Mouse (Mus musculus): Measurements from ENCODE around the gene Ppp2r5d. TPM values are rescaled to one million over a fixed set of nuclear protein-coding genes. Genes with fewer than 3 reads are reported as not detected.

Ppp2r5d gene
- polyA plus RNA-seq (2014; fragmentation: Illumina TruSeq; extraction: RNeasy Lipid Tissue Mini Kit (QIAGEN cat#74804); ENCODE audit: low replicate concordance): 9.8 TPM

DNA sequence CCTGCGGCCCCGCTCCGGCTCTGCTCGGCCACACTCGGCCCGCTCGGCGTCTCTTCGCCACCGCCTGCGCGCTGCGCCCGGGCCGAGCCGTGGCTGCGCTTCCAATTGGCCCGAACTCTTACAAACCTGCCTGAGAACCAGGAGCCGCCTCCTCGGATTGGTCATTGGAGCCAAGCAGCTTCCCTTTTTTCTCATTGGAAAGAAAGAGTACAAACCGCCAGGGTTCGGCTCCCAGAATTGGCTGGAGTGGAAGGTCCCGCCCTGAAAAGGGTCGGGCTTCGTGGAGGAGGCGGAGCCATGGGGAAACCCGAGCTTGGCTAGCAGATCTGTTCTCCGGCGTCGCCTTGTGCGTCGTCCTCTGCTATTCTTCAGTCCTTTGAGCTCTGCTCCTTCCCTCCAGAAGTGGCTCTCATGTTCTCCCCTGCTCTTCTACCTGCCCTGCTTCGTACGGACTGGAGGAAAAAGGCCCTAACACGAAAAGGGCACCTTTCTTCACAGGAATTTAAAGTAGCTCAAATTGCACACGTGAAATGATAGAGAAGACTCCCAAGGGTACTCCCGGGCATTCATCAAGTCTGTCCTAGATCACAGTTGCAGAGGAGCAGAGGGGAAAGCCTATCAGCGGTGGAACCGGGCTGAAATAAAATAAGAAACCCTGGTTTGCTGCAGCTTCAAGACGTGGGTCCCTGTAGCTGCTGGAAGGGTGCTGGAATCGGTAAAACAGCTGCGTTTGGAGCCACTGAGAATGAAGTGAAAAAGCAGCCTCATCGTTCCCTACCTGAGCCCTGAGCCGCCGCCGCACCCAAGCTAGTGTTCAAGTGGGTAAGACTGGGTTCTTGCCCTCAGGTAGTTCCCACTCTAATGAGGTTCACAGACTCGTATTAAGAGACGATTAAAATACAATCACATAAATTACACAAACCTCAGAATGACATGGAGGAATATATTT is at the start of gene Ppp2r5d:
TSS of gene Ppp2r5d (minus strand) at position 225 of the 949 bp plus-strand sequence.

DNA sequence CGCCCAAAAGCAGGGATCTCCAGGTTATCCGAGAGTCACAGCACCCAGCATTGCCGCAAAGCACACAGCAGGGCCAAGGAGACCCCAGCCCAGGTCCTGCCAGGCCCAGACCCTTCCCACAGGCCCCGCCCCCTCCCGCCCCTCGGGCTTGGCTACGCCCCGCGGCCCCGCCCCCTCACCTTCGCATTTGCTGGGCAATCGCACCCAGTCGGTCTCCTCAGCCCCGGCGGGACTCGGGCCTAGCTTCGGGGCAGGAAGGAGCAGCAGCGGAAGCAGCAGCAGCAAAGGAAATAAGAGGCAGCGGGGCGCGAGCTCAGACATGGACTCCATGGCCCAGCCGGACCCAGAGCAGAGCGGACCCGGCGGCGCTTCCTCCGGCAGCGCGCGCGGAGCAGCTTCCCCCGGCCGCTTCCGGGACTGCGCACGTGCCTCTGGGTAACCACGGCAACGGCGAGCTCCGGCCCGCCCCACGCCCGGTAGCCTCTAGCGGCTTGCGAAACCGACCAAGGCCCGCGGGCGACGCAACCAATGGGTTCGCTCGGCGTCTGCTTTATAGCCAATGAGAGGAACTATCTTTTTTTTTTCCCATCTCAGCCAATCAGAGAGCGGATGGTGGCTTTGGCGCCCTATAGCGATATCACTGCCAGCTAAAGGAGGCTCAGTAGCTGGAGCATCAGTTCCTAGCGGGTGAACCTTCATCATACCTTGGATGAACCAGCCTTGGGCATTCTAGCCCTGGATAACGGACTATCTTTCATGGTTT is 47.1 kb upstream of the Ppp2r5d start, which contains the start of gene Cnpy3:
TSS of gene Cnpy3 (minus strand) at position 421 of the 763 bp plus-strand sequence.

DNA sequence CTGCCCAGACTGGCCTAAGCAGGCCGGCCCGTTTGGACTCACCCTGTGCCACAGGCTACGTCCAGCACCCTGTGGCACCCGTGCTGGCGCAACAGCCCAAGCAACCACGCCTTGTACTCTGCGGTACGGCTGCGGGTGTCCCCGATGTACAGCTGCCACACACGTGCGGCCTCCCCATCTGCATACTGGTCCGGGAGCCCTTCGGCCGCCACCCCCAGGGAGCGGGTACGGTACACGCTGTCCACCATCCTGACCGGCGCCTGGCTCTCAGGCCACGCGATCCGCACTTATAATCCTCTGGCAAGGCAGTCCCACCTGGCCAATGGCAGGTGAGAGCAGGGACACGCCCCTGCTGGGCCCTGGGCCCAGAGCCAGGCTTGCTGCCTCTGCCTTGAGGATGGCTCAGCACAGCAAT is 24.0 kb upstream of the Ppp2r5d start, which contains the start of gene Gnmt:
TSS of gene Gnmt (minus strand) at position 265 of the 415 bp plus-strand sequence.

DNA sequence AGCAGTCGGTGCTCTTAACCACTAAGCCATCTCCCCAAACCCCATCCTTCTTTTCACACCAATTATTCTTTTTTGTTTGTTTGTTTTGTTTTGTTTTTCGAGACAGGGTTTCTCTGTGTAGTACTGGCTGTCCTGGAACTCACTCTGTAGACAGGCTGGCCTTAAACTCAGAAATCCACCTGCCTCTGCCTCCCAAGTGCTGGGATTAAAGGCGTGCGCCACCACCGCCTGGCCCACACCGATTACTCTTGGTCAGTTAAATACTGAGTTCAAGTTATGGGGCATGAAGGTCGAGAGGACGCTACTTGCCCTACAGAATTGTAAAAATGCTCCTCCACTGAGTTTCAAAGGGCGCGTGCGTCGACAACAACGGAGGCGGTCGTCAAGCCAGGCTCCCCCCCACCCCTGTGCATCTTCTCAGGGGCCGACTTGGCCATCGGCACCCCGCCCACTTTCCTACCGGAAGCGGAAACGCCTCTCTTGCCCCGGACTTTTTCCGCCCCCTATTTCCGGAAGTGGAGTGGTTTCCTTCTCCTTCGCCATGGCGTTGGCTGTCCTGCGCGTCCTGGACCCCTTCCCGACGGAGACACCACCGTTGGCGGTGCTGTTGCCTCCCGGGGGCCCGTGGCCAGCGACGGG is 6.2 kb upstream of the Ppp2r5d start, which contains the start of gene Pex6:
TSS of gene Pex6 (plus strand) at position 505 of the 639 bp plus-strand sequence.

DNA sequence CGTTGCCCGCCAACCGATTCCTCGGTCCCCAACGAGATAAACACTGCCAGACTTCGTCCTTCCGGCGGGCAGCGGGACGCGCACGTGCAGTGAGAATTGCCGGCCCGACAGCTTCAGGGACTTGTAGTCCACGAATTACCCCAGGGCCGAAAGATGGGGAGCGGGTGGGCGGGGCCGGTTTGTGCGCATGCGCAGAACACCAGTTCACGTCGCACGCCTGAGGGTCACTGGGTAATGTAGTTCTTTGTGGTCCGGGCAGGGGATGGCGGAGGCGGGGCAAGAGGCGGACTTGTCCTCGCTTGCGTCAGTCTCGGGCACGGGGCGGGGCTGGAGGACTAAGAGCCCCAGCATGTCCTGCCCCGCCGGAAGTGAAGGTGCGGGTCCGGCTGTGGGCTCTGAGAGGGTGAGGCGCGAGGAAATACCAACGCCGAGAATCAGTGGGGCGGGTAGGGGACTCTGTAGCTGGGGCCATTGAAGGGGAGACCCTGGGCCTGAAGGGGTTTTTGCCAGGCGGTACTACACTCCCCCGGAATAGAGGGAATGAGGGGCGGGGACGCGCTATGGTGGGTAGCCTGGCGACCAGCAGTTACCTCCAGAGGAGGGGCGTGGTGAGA is 24.0 kb downstream of the Ppp2r5d start, which contains the start of gene Klhdc3:
TSS of gene Klhdc3 (minus strand) at position 155 of the 614 bp plus-strand sequence.

DNA sequence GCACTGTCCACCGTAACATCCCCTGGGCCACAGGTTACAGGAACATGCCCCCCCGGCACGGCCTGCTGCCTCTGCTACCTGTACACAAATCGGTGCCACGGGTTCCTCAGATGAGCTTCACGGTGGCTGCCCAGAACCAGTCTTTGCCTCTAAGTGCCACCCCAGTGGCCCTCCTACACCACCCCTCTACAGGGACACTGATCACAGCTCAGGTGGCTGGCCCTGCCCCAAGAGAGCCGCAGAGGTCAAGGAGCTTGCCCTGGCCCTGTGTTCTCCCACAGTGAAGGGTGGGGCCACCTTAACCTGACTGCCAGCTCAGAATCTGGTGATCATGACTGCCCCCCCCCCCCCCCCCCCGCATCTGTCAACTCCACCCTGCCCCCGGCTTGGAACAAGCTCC is 26.5 kb downstream of the Ppp2r5d start, which contains the start of gene Mea1:
TSS of gene Mea1 (plus strand) at position 378 of the 400 bp plus-strand sequence.

DNA sequence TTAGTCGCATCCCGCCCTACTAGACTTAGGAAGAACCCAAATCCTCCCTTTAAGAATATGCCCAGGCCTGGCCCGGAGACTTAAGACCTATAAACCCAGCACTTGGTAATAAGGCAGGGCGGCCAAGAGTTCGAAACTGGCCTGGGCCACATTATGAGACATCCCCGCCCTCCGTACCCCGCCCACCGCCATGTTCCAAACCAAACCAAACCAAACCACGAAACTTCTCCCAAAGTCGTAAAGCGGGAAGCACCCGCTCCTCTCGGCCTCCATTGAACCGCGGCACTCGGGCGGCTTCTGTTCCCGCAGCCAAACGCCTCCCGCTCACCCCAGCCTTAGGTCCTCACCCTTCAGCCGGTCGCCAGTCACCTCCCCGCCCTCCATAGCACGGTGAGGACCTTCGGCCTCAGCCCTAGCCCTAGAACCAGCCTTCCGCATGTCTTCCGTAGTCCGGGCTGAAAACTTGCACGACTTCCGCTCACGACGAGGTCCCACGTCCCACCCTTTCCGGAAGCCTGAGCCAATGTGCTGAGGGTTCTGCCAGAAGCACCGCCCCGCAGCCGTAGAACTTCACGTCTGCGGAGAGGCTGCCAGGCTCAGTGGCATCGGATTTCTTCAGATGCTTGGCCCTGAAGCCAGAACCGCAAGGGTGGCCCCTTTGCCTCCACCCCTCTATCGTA is 30.9 kb downstream of the Ppp2r5d start, which contains the start of gene Rrp36:
TSS of gene Rrp36 (minus strand) at position 503 of the 680 bp plus-strand sequence.

DNA sequence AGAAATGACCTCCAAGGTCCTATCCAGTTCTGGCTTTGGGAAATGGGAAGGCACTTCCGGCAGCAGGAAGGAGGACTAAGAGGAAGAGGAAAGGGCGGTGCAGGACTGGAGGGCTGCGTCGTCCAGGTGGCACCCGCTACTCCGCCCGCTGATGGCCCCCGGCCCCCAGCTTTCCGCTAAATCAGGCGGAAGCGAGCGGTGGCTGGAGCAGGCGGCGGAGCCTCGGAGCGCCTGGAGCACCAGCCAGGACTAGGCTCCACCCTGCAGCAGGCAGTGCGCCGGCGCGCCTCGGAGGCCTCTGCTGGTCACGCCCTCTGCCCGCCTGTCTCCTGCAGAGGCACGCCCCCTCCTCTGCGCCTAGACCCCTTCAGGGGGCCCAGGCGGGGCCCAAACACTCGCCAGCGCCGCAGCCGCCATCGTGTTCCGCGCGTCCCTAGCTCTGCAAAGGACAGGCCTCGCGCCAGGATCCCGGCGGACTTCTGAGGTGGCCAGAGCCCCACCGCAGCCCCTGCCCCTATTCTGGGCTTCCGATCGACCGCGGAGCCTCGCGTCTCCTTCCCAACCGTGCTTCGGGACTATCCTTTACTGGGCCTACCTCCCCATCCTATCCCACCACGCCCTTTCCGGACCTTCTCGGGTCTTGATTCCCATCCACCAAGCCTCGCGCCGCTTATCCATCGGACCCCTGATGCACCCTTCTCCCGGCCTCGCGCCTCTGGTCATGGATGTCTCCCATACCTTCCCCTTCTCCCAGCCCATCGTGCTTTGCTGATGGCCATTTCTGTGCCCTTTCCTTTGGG is 54.5 kb downstream of the Ppp2r5d start, which contains the start of gene Cul7:
TSS of gene Cul7 (plus strand) at position 106 of the 800 bp plus-strand sequence.

DNA sequence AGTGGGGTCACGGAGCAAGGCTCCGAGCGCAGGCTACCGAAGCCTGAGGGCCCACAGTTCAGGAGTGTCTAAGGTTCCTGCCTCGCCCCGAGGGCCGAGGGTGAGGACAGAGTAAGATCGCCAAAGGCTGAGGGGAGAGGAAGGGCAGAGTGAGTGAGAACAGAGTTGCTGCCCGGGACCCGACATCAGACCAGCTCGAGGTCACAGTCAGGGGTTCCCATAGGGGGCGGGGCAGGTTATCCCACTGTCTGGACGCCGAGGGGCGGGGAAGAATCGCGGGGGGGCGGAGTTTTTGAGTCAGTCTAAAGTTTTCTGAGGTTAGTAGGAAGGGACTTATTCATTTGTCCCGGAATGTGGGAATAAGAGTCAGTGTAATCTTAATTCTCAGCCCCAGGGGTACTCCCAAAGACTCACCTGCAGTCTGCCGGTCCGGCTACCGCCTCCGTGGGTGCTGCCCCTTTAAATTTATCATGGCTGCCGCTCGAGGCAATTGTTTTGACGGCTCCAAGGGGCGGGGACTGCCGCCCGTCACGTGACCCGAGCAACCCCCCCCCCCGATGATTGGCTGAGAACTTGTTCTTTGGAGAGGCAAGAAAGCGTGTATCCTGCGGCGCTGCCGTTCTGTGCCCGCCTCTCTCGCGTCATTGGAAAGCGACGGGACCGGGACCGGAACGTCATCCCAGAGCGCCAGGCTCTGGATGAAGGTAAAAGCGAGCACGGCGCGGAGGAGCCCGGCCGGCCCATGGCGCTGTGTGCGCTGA is 59.2 kb downstream of the Ppp2r5d start, which contains the start of the genes Klc4 and Mrpl2:
TSS of gene Klc4 (minus strand) at position 462 of the 761 bp plus-strand sequence.
TSS of gene Mrpl2 (plus strand) at position 669 of the 761 bp plus-strand sequence.

Other genes with a start within 250 kb of the Ppp2r5d start
- not detected for gene Ttbk1, start 217.4 kb downstream of the Ppp2r5d start, polyA plus RNA-seq (2014; fragmentation: Illumina TruSeq; extraction: RNeasy Lipid Tissue Mini Kit (QIAGEN cat#74804); ENCODE audit: low replicate concordance)
- gene Dnph1, start 208.4 kb downstream of the Ppp2r5d start, polyA plus RNA-seq (2014; fragmentation: Illumina TruSeq; extraction: RNeasy Lipid Tissue Mini Kit (QIAGEN cat#74804); ENCODE audit: low replicate concordance): 2.1 TPM
- not detected for gene Cul9, start 158.7 kb downstream of the Ppp2r5d start, polyA plus RNA-seq (2014; fragmentation: Illumina TruSeq; extraction: RNeasy Lipid Tissue Mini Kit (QIAGEN cat#74804); ENCODE audit: low replicate concordance)
- 0.15 TPM for gene Srf, start 148.9 kb downstream of the Ppp2r5d start, polyA plus RNA-seq (2014; fragmentation: Illumina TruSeq; extraction: RNeasy Lipid Tissue Mini Kit (QIAGEN cat#74804); ENCODE audit: low replicate concordance)
- not detected for gene Ptk7, start 75.6 kb downstream of the Ppp2r5d start, polyA plus RNA-seq (2014; fragmentation: Illumina TruSeq; extraction: RNeasy Lipid Tissue Mini Kit (QIAGEN cat#74804); ENCODE audit: low replicate concordance)
- gene Klc4, start 59.1 kb downstream of the Ppp2r5d start, polyA plus RNA-seq (2014; fragmentation: Illumina TruSeq; extraction: RNeasy Lipid Tissue Mini Kit (QIAGEN cat#74804); ENCODE audit: low replicate concordance): 0.33 TPM
- gene Mrpl2, start 58.9 kb downstream of the Ppp2r5d start, polyA plus RNA-seq (2014; fragmentation: Illumina TruSeq; extraction: RNeasy Lipid Tissue Mini Kit (QIAGEN cat#74804); ENCODE audit: low replicate concordance): not detected
- gene Cul7, start 54.8 kb downstream of the Ppp2r5d start, polyA plus RNA-seq (2014; fragmentation: Illumina TruSeq; extraction: RNeasy Lipid Tissue Mini Kit (QIAGEN cat#74804); ENCODE audit: low replicate concordance): not detected
- 2.2 TPM for gene Rrp36, start 30.8 kb downstream of the Ppp2r5d start, polyA plus RNA-seq (2014; fragmentation: Illumina TruSeq; extraction: RNeasy Lipid Tissue Mini Kit (QIAGEN cat#74804); ENCODE audit: low replicate concordance)
- gene Mea1, start 26.3 kb downstream of the Ppp2r5d start, polyA plus RNA-seq (2014; fragmentation: Illumina TruSeq; extraction: RNeasy Lipid Tissue Mini Kit (QIAGEN cat#74804); ENCODE audit: low replicate concordance): 1.9 TPM
- gene Klhdc3, start 24.2 kb downstream of the Ppp2r5d start, polyA plus RNA-seq (2014; fragmentation: Illumina TruSeq; extraction: RNeasy Lipid Tissue Mini Kit (QIAGEN cat#74804); ENCODE audit: low replicate concordance): 4.2 TPM
- gene Pex6, start 6.4 kb upstream of the Ppp2r5d start, polyA plus RNA-seq (2014; fragmentation: Illumina TruSeq; extraction: RNeasy Lipid Tissue Mini Kit (QIAGEN cat#74804); ENCODE audit: low replicate concordance): not detected
- gene Gnmt, start 24.1 kb upstream of the Ppp2r5d start, polyA plus RNA-seq (2014; fragmentation: Illumina TruSeq; extraction: RNeasy Lipid Tissue Mini Kit (QIAGEN cat#74804); ENCODE audit: low replicate concordance): not detected
- 1.9 TPM for gene Cnpy3, start 47.1 kb upstream of the Ppp2r5d start, polyA plus RNA-seq (2014; fragmentation: Illumina TruSeq; extraction: RNeasy Lipid Tissue Mini Kit (QIAGEN cat#74804); ENCODE audit: low replicate concordance)
- gene Ptcra, start 58.6 kb upstream of the Ppp2r5d start, polyA plus RNA-seq (2014; fragmentation: Illumina TruSeq; extraction: RNeasy Lipid Tissue Mini Kit (QIAGEN cat#74804); ENCODE audit: low replicate concordance): not detected
- gene 2310039H08Rik, start 67.5 kb upstream of the Ppp2r5d start, polyA plus RNA-seq (2014; fragmentation: Illumina TruSeq; extraction: RNeasy Lipid Tissue Mini Kit (QIAGEN cat#74804); ENCODE audit: low replicate concordance): 11.9 TPM
- gene Rpl7l1, start 77.6 kb upstream of the Ppp2r5d start, polyA plus RNA-seq (2014; fragmentation: Illumina TruSeq; extraction: RNeasy Lipid Tissue Mini Kit (QIAGEN cat#74804); ENCODE audit: low replicate concordance): 16.6 TPM
- 5.5 TPM for gene Bicral, start 153.4 kb upstream of the Ppp2r5d start, polyA plus RNA-seq (2014; fragmentation: Illumina TruSeq; extraction: RNeasy Lipid Tissue Mini Kit (QIAGEN cat#74804); ENCODE audit: low replicate concordance)
- gene Tbcc, start 185.6 kb upstream of the Ppp2r5d start, polyA plus RNA-seq (2014; fragmentation: Illumina TruSeq; extraction: RNeasy Lipid Tissue Mini Kit (QIAGEN cat#74804); ENCODE audit: low replicate concordance): 0.52 TPM
- gene Prph2, start 205.3 kb upstream of the Ppp2r5d start, polyA plus RNA-seq (2014; fragmentation: Illumina TruSeq; extraction: RNeasy Lipid Tissue Mini Kit (QIAGEN cat#74804); ENCODE audit: low replicate concordance): not detected